Mouse (Mus musculus): ENCODE measurements at regions not wholly inside any gene's neighbourhood (a gene's known extent, or its start where the extent isn't known, plus 50 kb on each side); places are given as distances from the start of the nearest gene placed in this dataset.

DNA sequence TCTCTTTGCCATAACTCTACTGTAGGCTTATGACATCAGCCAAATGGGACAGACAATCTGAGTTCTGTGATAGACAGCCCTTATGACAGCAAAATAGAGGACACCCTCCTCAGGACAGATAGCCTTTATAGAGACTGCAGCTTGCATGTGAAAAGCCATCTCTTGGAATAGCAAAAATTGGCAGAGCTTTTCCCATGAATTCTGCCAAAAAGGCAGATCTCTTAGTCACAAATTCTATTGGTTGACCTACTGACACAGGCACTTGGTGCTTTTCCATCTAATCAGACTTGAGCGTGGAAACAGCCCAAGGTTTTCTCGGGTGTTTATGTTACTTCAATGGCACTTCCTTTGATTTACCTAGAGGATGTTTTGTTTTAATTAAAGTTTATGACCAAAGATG, 120.8 kb upstream of the Dph6 start:
- H3K36me3 ChIP-seq (ENCODE audit: control insufficient read depth, insufficient read depth, low read length) = no peaks in the 10 kb centered on the region
- H3K27me3 ChIP-seq (ENCODE audit: control insufficient read depth, insufficient read depth, low read length) = no peaks in the 10 kb centered on the region

GRCm38 (mm10) chr2:114776176-114776575, 121.4 kb upstream of the Dph6 start:
- TF ChIP-seq POLR2A (IDR thresholded peaks at IDR 0.05; ENCODE audit: control insufficient read depth, low read depth, low read length) (no peak), CTCF (IDR thresholded peaks at IDR 0.05; ENCODE audit: control insufficient read depth, insufficient read depth, insufficient replicate concordance, low read depth, low read length) (no peak)
- no peaks in the 10 kb centered on the region for H3K27me3 ChIP-seq (ENCODE audit: control insufficient read depth, insufficient read depth, low read length)
- H3K4me1 ChIP-seq (ENCODE audit: control insufficient read depth, insufficient read depth, low read length) = no peaks in the 10 kb centered on the region
- no peak overlapping the region for H3K4me3 ChIP-seq (ENCODE audit: control insufficient read depth, low read depth, low read length)
- H3K27ac ChIP-seq (ENCODE audit: control insufficient read depth, insufficient read depth, low read depth, low read length) = no peak overlapping the region
- H3K36me3 ChIP-seq (ENCODE audit: control insufficient read depth, insufficient read depth, low read length) = no peaks in the 10 kb centered on the region

More for the DNA sequence above, 120.8 kb upstream of the Dph6 start:
- Histone ChIP-seq H3K4me1 (ENCODE audit: control insufficient read depth, insufficient read depth, low read length) (no peaks in the 10 kb centered on the region), H3K27ac (ENCODE audit: control insufficient read depth, insufficient read depth, low read depth, low read length) (no peak overlapping the region), H3K4me3 (ENCODE audit: control insufficient read depth, low read depth, low read length) (no peak overlapping the region)
- TF ChIP-seq CTCF (IDR thresholded peaks at IDR 0.05; ENCODE audit: control insufficient read depth, insufficient read depth, insufficient replicate concordance, low read depth, low read length) = no peak
- TF ChIP-seq POLR2A (IDR thresholded peaks at IDR 0.05; ENCODE audit: control insufficient read depth, low read depth, low read length) = no peak

GRCm38 (mm10) chr2:114782450-114782849, 127.7 kb upstream of the Dph6 start:
- Histone ChIP-seq H3K4me3 (ENCODE audit: control insufficient read depth, low read depth, low read length) (no peak overlapping the region), H3K36me3 (ENCODE audit: control insufficient read depth, insufficient read depth, low read length) (no peaks in the 10 kb centered on the region), H3K4me1 (ENCODE audit: control insufficient read depth, insufficient read depth, low read length) (no peaks in the 10 kb centered on the region), H3K27me3 (ENCODE audit: control insufficient read depth, insufficient read depth, low read length) (no peaks in the 10 kb centered on the region), H3K27ac (ENCODE audit: control insufficient read depth, insufficient read depth, low read depth, low read length) (no peak overlapping the region)
- TF ChIP-seq CTCF (IDR thresholded peaks at IDR 0.05; ENCODE audit: control insufficient read depth, insufficient read depth, insufficient replicate concordance, low read depth, low read length) (no peak), POLR2A (IDR thresholded peaks at IDR 0.05; ENCODE audit: control insufficient read depth, low read depth, low read length) (no peak)

- Histone ChIP-seq H3K36me3 (ENCODE audit: control insufficient read depth, insufficient read depth, low read length) (no peaks in the 10 kb centered on the region), H3K4me1 (ENCODE audit: control insufficient read depth, insufficient read depth, low read length) (no peaks in the 10 kb centered on the region), H3K27ac (ENCODE audit: control insufficient read depth, insufficient read depth, low read depth, low read length) (no peak overlapping the region), H3K4me3 (ENCODE audit: control insufficient read depth, low read depth, low read length) (no peak overlapping the region), H3K27me3 (ENCODE audit: control insufficient read depth, insufficient read depth, low read length) (no peaks in the 10 kb centered on the region)
- TF ChIP-seq POLR2A (IDR thresholded peaks at IDR 0.05; ENCODE audit: control insufficient read depth, low read depth, low read length) (no peak), CTCF (IDR thresholded peaks at IDR 0.05; ENCODE audit: control insufficient read depth, insufficient read depth, insufficient replicate concordance, low read depth, low read length) (no peak)
Measured at GRCm38 (mm10) chr2:114784191-114784590, 129.4 kb upstream of the Dph6 start.

- no peaks in the 10 kb centered on the region for H3K27me3 ChIP-seq (ENCODE audit: control insufficient read depth, insufficient read depth, low read length)
- no peak overlapping the region for H3K27ac ChIP-seq (ENCODE audit: control insufficient read depth, insufficient read depth, low read depth, low read length)
- H3K4me1 ChIP-seq (ENCODE audit: control insufficient read depth, insufficient read depth, low read length) = no peaks in the 10 kb centered on the region
- no peaks in the 10 kb centered on the region for H3K36me3 ChIP-seq (ENCODE audit: control insufficient read depth, insufficient read depth, low read length)
- TF ChIP-seq CTCF (IDR thresholded peaks at IDR 0.05; ENCODE audit: control insufficient read depth, insufficient read depth, insufficient replicate concordance, low read depth, low read length) (no peak), POLR2A (IDR thresholded peaks at IDR 0.05; ENCODE audit: control insufficient read depth, low read depth, low read length) (no peak)
- H3K4me3 ChIP-seq (ENCODE audit: control insufficient read depth, low read depth, low read length) = no peak overlapping the region
Measured at GRCm38 (mm10) chr2:114788251-114788650, 133.5 kb upstream of the Dph6 start.

DNA sequence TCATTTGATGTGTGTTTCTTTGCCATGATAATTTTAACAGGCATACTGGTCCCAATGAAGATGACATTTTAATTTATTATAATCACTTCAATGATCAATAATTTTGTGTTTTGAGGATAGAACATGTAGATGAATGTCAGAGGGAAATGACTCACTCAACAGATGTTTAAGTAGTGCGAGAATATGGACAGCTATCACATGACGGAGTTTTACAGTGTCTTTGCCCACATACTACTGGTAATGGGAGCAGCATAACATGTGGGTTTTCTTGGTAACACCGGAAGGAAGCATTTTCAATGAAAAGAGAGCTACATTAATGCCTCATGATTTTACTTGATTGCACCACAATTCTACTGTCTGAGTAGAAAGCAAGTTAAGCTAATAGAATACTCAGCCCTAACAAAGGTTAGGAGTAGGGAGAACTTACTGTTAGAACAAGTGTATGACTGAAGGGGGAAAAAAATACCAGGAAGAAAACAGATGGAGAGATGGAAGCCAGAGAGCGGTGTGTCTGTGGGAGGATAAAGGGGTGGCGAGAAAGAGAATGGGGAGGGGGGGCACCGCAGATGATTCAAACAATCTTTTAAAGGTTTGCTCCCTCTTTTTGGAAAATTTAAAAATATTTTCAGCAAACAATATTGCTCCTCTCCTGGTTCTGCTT, 142.0 kb upstream of the Dph6 start:
- no peaks in the 10 kb centered on the region for H3K4me1 ChIP-seq (ENCODE audit: control insufficient read depth, insufficient read depth, low read length)
- no peak overlapping the region for H3K4me3 ChIP-seq (ENCODE audit: control insufficient read depth, low read depth, low read length)
- no peak for TF ChIP-seq CTCF (IDR thresholded peaks at IDR 0.05; ENCODE audit: control insufficient read depth, insufficient read depth, insufficient replicate concordance, low read depth, low read length)
- TF ChIP-seq POLR2A (IDR thresholded peaks at IDR 0.05; ENCODE audit: control insufficient read depth, low read depth, low read length) = no peak

DNA sequence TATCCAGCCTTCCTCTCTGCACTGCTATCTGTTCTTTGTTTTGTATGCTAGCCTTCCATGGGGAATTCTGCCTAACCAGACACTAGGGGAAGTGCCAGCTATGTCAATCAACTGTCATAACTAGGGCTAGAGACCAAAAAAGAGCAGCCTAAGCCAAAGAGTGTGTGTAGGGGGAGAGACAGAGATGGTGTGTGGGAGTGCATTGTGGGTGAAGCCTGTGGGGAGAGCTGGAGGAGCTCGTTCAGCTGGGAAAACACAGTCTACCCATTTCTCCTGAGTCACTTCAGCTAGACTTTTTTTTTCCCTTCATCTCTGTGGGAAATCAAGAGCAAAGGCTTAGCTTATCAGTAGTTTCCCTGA, 142.5 kb upstream of the Dph6 start:
- Histone ChIP-seq H3K36me3 (ENCODE audit: control insufficient read depth, insufficient read depth, low read length) (no peaks in the 10 kb centered on the region), H3K27ac (ENCODE audit: control insufficient read depth, insufficient read depth, low read depth, low read length) (no peak overlapping the region), H3K4me1 (ENCODE audit: control insufficient read depth, insufficient read depth, low read length) (no peaks in the 10 kb centered on the region), H3K4me3 (ENCODE audit: control insufficient read depth, low read depth, low read length) (no peak overlapping the region), H3K27me3 (ENCODE audit: control insufficient read depth, insufficient read depth, low read length) (no peaks in the 10 kb centered on the region)
- no peak for TF ChIP-seq CTCF (IDR thresholded peaks at IDR 0.05; ENCODE audit: control insufficient read depth, insufficient read depth, insufficient replicate concordance, low read depth, low read length)
- no peak for TF ChIP-seq POLR2A (IDR thresholded peaks at IDR 0.05; ENCODE audit: control insufficient read depth, low read depth, low read length)

More for the DNA sequence above, 142.0 kb upstream of the Dph6 start:
- Histone ChIP-seq H3K27ac (ENCODE audit: control insufficient read depth, insufficient read depth, low read depth, low read length) (no peak overlapping the region), H3K27me3 (ENCODE audit: control insufficient read depth, insufficient read depth, low read length) (no peaks in the 10 kb centered on the region), H3K36me3 (ENCODE audit: control insufficient read depth, insufficient read depth, low read length) (no peaks in the 10 kb centered on the region)

All from testis, adult 2 months (tissue).